Mouse (Mus musculus): ENCODE results near the gene Clca1. TPM values are rescaled to one million over a fixed set of nuclear protein-coding genes. Genes with fewer than 3 reads are reported as not detected.
"Not testable (repeated sequence)": the region's sequence is repeated elsewhere in the genome, so short reads cannot be mapped to it uniquely, and the experiment has no call there.

The Clca1 gene
- not detected in 2 replicates for polyA plus RNA-seq (2015; fragmentation: Nextera tagmentation; extraction: Ambion mirVana)

- Histone ChIP-seq H3K4me3 (replicated peaks; ENCODE audit: low read depth, low read length) (no peak within 1 kb of the TSS), H3K9me3 (replicated peaks; ENCODE audit: low read length) (no peaks in the 10 kb centered on the region), H3K36me3 (ENCODE audit: insufficient read depth, low read length) (no peaks in the 10 kb centered on the region), H3K9ac (ENCODE audit: low read depth, low read length) (no peak within 1 kb of the TSS), H3K27me3 (ENCODE audit: insufficient read depth, low read length) (no peaks in the 10 kb centered on the region), H3K4me1 (replicated peaks; ENCODE audit: insufficient read depth, low read length) (no peaks in the 10 kb centered on the region), H3K27ac (no peak within 1 kb of the TSS), H3K4me2 (ENCODE audit: low read length) (no peak within 1 kb of the TSS)
- ATAC-seq (replicated peaks; ENCODE audit: low FRiP score, low read depth) (no peak; the same call in 1 of the 2 replicates), DNase-seq (ENCODE audit: low spot score) (no peak)
- TF ChIP-seq CTCF (IDR thresholded peaks at IDR 0.05; ENCODE audit: low read depth) = no peak
These were observed at the start of gene Clca1 for GRCm38 (mm10) chr3:145032676-145033075. Gene Clca1 (minus strand): TSS chr3:145032776.

GRCm38 (mm10) chr3:145080904-145081303, 48.3 kb upstream of the Clca1 start:
- DNase-seq (ENCODE audit: low spot score) = no peak
- Histone ChIP-seq H3K9me3 (replicated peaks; ENCODE audit: low read length) (no peaks in the 10 kb centered on the region), H3K4me2 (ENCODE audit: low read length) (no peak overlapping the region), H3K4me3 (replicated peaks; ENCODE audit: low read depth, low read length) (no peak overlapping the region), H3K9ac (ENCODE audit: low read depth, low read length) (no peak overlapping the region), H3K4me1 (replicated peaks; ENCODE audit: insufficient read depth, low read length) (no peaks in the 10 kb centered on the region), H3K27me3 (ENCODE audit: insufficient read depth, low read length) (no peaks in the 10 kb centered on the region), H3K27ac (no peak overlapping the region), H3K36me3 (ENCODE audit: insufficient read depth, low read length) (no peaks in the 10 kb centered on the region)
- 64% methylated on average over 8 of the region's 8 CpGs for WGBS
- no peak for TF ChIP-seq CTCF (IDR thresholded peaks at IDR 0.05; ENCODE audit: low read depth)
- no peak for ATAC-seq (replicated peaks; ENCODE audit: low FRiP score, low read depth)

GRCm38 (mm10) chr3:145078405-145078804, 45.8 kb upstream of the Clca1 start:
- no peak overlapping the region for H3K4me2 ChIP-seq (ENCODE audit: low read length)
- no peaks in the 10 kb centered on the region for H3K27me3 ChIP-seq (ENCODE audit: insufficient read depth, low read length)
- H3K36me3 ChIP-seq (ENCODE audit: insufficient read depth, low read length) = no peaks in the 10 kb centered on the region
- 75% methylated on average over 6 of the region's 6 CpGs for WGBS
- no peak overlapping the region for H3K4me3 ChIP-seq (replicated peaks; ENCODE audit: low read depth, low read length)
- no peak for TF ChIP-seq CTCF (IDR thresholded peaks at IDR 0.05; ENCODE audit: low read depth)
- H3K9ac ChIP-seq (ENCODE audit: low read depth, low read length) = no peak overlapping the region
- H3K27ac ChIP-seq = no peak overlapping the region
- no peaks in the 10 kb centered on the region for H3K9me3 ChIP-seq (replicated peaks; ENCODE audit: low read length)
- no peaks in the 10 kb centered on the region for H3K4me1 ChIP-seq (replicated peaks; ENCODE audit: insufficient read depth, low read length)
- no peak for DNase-seq (ENCODE audit: low spot score)
- ATAC-seq (replicated peaks; ENCODE audit: low FRiP score, low read depth) = no peak

DNA sequence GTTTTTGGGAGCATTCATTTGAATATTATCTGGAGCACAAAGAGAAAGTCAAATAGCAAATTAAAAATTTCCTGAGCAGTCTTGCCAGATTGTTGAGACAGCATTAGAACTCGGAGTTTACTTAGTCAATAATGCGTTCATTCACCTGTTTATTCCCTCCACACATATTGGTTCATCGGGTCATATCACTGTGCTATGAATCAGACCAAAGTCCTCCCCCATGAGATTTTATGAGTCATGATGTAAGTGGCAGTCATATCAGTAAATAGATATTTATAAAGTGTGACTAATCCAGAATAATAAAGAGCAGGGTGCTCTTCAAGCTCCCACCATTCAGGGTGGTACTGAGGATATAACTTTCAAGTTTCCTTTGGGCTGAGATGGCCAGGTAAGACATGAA, 39.8 kb upstream of the Clca1 start:
- Histone ChIP-seq H3K4me1 (replicated peaks; ENCODE audit: insufficient read depth, low read length) (no peaks in the 10 kb centered on the region), H3K4me3 (replicated peaks; ENCODE audit: low read depth, low read length) (no peak overlapping the region), H3K9ac (ENCODE audit: low read depth, low read length) (no peak overlapping the region), H3K27ac (no peak overlapping the region), H3K36me3 (ENCODE audit: insufficient read depth, low read length) (no peaks in the 10 kb centered on the region), H3K9me3 (replicated peaks; ENCODE audit: low read length) (no peaks in the 10 kb centered on the region), H3K27me3 (ENCODE audit: insufficient read depth, low read length) (no peaks in the 10 kb centered on the region), H3K4me2 (ENCODE audit: low read length) (no peak overlapping the region)
- WGBS = 89% methylated on average over 3 of the region's 3 CpGs
- no peak for TF ChIP-seq CTCF (IDR thresholded peaks at IDR 0.05; ENCODE audit: low read depth)
- DNase-seq (ENCODE audit: low spot score) = no peak
- ATAC-seq (replicated peaks; ENCODE audit: low FRiP score, low read depth) = no peak

DNA sequence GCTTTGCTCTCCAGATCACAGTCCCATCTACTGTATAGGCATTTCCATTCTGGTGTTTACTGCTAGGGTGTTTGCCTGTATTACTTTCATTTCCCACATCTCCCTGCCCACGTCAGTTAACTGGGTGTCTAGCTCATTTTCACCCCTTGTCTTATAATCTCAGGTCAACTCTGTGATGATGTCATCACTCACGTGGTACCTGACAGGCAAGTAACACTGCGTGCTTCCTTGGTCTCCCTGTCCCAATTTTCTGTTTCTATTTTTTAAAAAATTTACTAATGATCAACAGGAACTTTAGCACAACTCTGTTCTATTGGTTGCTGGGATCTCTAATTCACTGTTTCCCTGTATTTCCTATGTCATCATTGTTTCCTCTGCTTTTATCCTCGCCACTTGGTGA, 36.4 kb upstream of the Clca1 start:
- H3K4me2 ChIP-seq (ENCODE audit: low read length) = no peak overlapping the region
- WGBS = 83% methylated on average over 4 of the region's 4 CpGs

GRCm38 (mm10) chr3:145055138-145055537, 22.6 kb upstream of the Clca1 start:
- ATAC-seq (replicated peaks; ENCODE audit: low FRiP score, low read depth); H3K9ac ChIP-seq (ENCODE audit: low read depth, low read length); H3K36me3 ChIP-seq (ENCODE audit: insufficient read depth, low read length); DNase-seq (ENCODE audit: low spot score); H3K27me3 ChIP-seq (ENCODE audit: insufficient read depth, low read length); H3K9me3 ChIP-seq (replicated peaks; ENCODE audit: low read length); H3K4me2 ChIP-seq (ENCODE audit: low read length); H3K27ac ChIP-seq; H3K4me1 ChIP-seq (replicated peaks; ENCODE audit: insufficient read depth, low read length); H3K4me3 ChIP-seq (replicated peaks; ENCODE audit: low read depth, low read length): not testable (repeated sequence)
- 84% methylated on average over 3 of the region's 3 CpGs for WGBS

More for the DNA sequence above, 36.4 kb upstream of the Clca1 start:
- Histone ChIP-seq H3K36me3 (ENCODE audit: insufficient read depth, low read length) (no peaks in the 10 kb centered on the region), H3K4me1 (replicated peaks; ENCODE audit: insufficient read depth, low read length) (no peaks in the 10 kb centered on the region), H3K9me3 (replicated peaks; ENCODE audit: low read length) (no peaks in the 10 kb centered on the region), H3K4me3 (replicated peaks; ENCODE audit: low read depth, low read length) (no peak overlapping the region), H3K27me3 (ENCODE audit: insufficient read depth, low read length) (no peaks in the 10 kb centered on the region), H3K27ac (no peak overlapping the region), H3K9ac (ENCODE audit: low read depth, low read length) (no peak overlapping the region)
- no peak for DNase-seq (ENCODE audit: low spot score)
- no peak for TF ChIP-seq CTCF (IDR thresholded peaks at IDR 0.05; ENCODE audit: low read depth)
- no peak for ATAC-seq (replicated peaks; ENCODE audit: low FRiP score, low read depth)

- H3K4me1 ChIP-seq (replicated peaks; ENCODE audit: insufficient read depth, low read length) = no peaks in the 10 kb centered on the region
- no peak overlapping the region for H3K9ac ChIP-seq (ENCODE audit: low read depth, low read length)
- H3K9me3 ChIP-seq (replicated peaks; ENCODE audit: low read length) = no peaks in the 10 kb centered on the region
- no peak overlapping the region for H3K27ac ChIP-seq
- no peak for TF ChIP-seq CTCF (IDR thresholded peaks at IDR 0.05; ENCODE audit: low read depth)
- no peaks in the 10 kb centered on the region for H3K36me3 ChIP-seq (ENCODE audit: insufficient read depth, low read length)
- ATAC-seq (replicated peaks; ENCODE audit: low FRiP score, low read depth) = no peak
- no peak overlapping the region for H3K4me2 ChIP-seq (ENCODE audit: low read length)
- H3K4me3 ChIP-seq (replicated peaks; ENCODE audit: low read depth, low read length) = no peak overlapping the region
- no peaks in the 10 kb centered on the region for H3K27me3 ChIP-seq (ENCODE audit: insufficient read depth, low read length)
- 51% methylated on average over 3 of the region's 3 CpGs for WGBS
- no peak for DNase-seq (ENCODE audit: low spot score)
These were observed 17.2 kb upstream of the Clca1 start for GRCm38 (mm10) chr3:145049820-145050219.
